Mouse (Mus musculus): ENCODE data around the gene Tnnt3. TPM values are rescaled to one million over a fixed set of nuclear protein-coding genes. Genes with fewer than 3 reads are reported as not detected.

Gene Tnnt3
- total and polyA plus RNA-seq, 2 experiments from 2014 or later, result 1.5 to 3.1 TPM

DNA sequence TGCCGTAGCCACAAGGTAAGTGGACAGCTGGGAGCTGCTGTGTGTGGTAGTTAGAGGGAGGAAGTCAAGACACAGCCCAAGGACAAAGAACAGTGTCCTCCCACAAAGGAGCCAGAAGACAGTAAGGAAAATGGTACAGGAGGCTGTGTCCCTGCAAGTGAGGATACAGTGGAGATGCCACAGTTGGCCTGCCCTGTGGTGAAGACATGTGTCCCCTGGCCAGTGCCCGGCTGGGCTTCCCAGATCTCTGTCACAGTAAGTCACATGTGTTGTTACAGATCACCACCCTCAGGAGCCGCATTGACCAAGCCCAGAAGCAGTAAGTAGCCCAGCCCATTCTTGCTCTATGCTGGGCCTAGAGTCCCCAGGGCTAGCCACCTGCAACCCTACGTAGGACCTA lies 15.4 kb downstream of the Tnnt3 start:
- H3K27me3 ChIP-seq (ENCODE audit: insufficient read depth, low read length), result no peaks in the 10 kb centered on the region
- no peak overlapping the region for H3K4me2 ChIP-seq (ENCODE audit: low read depth, low read length, poor library complexity, severe bottlenecking)
- peaks cover 8% of the 10 kb centered on the region; the same call in 1 of the 2 replicates for H3K4me1 ChIP-seq (ENCODE audit: insufficient read depth, low read length)
- no peak for TF ChIP-seq CTCF (IDR thresholded peaks at IDR 0.05)
- H3K9ac ChIP-seq (replicated peaks; ENCODE audit: low read length, poor library complexity, severe bottlenecking), result no peak overlapping the region
- no peak for DNase-seq (ENCODE audit: low spot score)
- H3K4me3 ChIP-seq (ENCODE audit: low read depth, low read length), result no peak overlapping the region
- no peaks in the 10 kb centered on the region for H3K36me3 ChIP-seq (ENCODE audit: insufficient read depth, low read length)
- H3K27ac ChIP-seq (ENCODE audit: low read depth, low read length), result no peak overlapping the region
- ATAC-seq (ENCODE audit: low FRiP score), result no peak
- 91% methylated on average over 4 of the region's 4 CpGs for whole genome bisulfite sequencing
- no peaks in the 10 kb centered on the region for H3K9me3 ChIP-seq (ENCODE audit: low read length)

- peak; percentile 17 for DNase-seq (ENCODE audit: low spot score)
- no peaks in the 10 kb centered on the region for H3K9me3 ChIP-seq (ENCODE audit: low read length)
- no peak overlapping the region; the same call in 1 of the 2 replicates for H3K4me2 ChIP-seq (ENCODE audit: low read depth, low read length, poor library complexity, severe bottlenecking)
- H3K27ac ChIP-seq (ENCODE audit: low read depth, low read length), result 0 out of 2 replicates have a peak overlapping the region, but pooled peaks have one; percentile 3
- H3K27me3 ChIP-seq (ENCODE audit: insufficient read depth, low read length), result no peaks in the 10 kb centered on the region
- H3K36me3 ChIP-seq (ENCODE audit: insufficient read depth, low read length), result no peaks in the 10 kb centered on the region
- H3K4me1 ChIP-seq (ENCODE audit: insufficient read depth, low read length), result peaks cover 8% of the 10 kb centered on the region; the same call in 1 of the 2 replicates
- no peak for ATAC-seq (ENCODE audit: low FRiP score)
- peak overlapping the region; percentile 33; the same call in 1 of the 2 replicates for H3K9ac ChIP-seq (replicated peaks; ENCODE audit: low read length, poor library complexity, severe bottlenecking)
- WGBS, result 43% methylated on average over 21 of the region's 21 CpGs
- no peak overlapping the region for H3K4me3 ChIP-seq (ENCODE audit: low read depth, low read length)
- no peak for TF ChIP-seq CTCF (IDR thresholded peaks at IDR 0.05)
Observed at GRCm38 (mm10) chr7:142516221-142516978, 17.8 kb downstream of the Tnnt3 start.

GRCm38 (mm10) chr7:142517531-142517930 lies 18.9 kb downstream of the Tnnt3 start:
- Histone ChIP-seq H3K4me1 (ENCODE audit: insufficient read depth, low read length) (peaks cover 8% of the 10 kb centered on the region; the same call in 1 of the 2 replicates), H3K27me3 (ENCODE audit: insufficient read depth, low read length) (no peaks in the 10 kb centered on the region), H3K27ac (ENCODE audit: low read depth, low read length) (no peak overlapping the region), H3K9me3 (ENCODE audit: low read length) (no peaks in the 10 kb centered on the region), H3K9ac (replicated peaks; ENCODE audit: low read length, poor library complexity, severe bottlenecking) (no peak overlapping the region), H3K36me3 (ENCODE audit: insufficient read depth, low read length) (no peaks in the 10 kb centered on the region), H3K4me2 (ENCODE audit: low read depth, low read length, poor library complexity, severe bottlenecking) (no peak overlapping the region), H3K4me3 (ENCODE audit: low read depth, low read length) (no peak overlapping the region)
- no peak for TF ChIP-seq CTCF (IDR thresholded peaks at IDR 0.05)
- DNase-seq (ENCODE audit: low spot score) (no peak), ATAC-seq (ENCODE audit: low FRiP score) (no peak)
- 98% methylated on average over 3 of the region's 3 CpGs for WGBS

DNA sequence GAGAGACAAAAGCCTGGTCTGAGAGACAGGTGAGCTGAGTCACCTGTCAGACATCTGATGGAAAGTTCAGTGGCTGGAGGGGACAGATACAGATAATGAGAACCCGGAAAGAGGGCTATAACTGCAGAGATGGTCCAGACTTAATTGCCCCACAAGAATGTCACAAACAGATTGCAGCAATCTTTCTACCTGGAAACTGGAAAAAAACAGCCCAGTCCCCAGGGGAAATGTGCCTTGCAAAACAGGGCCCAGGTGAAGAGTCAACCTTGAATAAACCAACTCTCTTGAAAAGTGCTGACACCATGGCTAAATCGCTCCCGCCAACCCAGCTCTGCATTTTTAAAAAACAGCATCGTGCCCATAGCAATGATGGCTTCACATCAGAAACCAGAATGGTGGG lies 21.7 kb downstream of the Tnnt3 start:
- Histone ChIP-seq H3K27ac (ENCODE audit: low read depth, low read length) (no peak overlapping the region), H3K36me3 (ENCODE audit: insufficient read depth, low read length) (no peaks in the 10 kb centered on the region), H3K4me2 (ENCODE audit: low read depth, low read length, poor library complexity, severe bottlenecking) (no peak overlapping the region), H3K4me1 (ENCODE audit: insufficient read depth, low read length) (peaks cover 8% of the 10 kb centered on the region; the same call in 1 of the 2 replicates), H3K9ac (replicated peaks; ENCODE audit: low read length, poor library complexity, severe bottlenecking) (no peak overlapping the region), H3K9me3 (ENCODE audit: low read length) (no peaks in the 10 kb centered on the region), H3K27me3 (ENCODE audit: insufficient read depth, low read length) (no peaks in the 10 kb centered on the region), H3K4me3 (ENCODE audit: low read depth, low read length) (no peak overlapping the region)
- WGBS, result 89% methylated on average over 4 of the region's 4 CpGs
- DNase-seq (ENCODE audit: low spot score) (no peak), ATAC-seq (ENCODE audit: low FRiP score) (no peak)
- no peak for TF ChIP-seq CTCF (IDR thresholded peaks at IDR 0.05)

GRCm38 (mm10) chr7:142522352-142522751 lies 23.7 kb downstream of the Tnnt3 start:
- ATAC-seq (ENCODE audit: low FRiP score) (no peak), DNase-seq (ENCODE audit: low spot score) (no peak)
- Histone ChIP-seq H3K9ac (replicated peaks; ENCODE audit: low read length, poor library complexity, severe bottlenecking) (no peak overlapping the region), H3K4me2 (ENCODE audit: low read depth, low read length, poor library complexity, severe bottlenecking) (no peak overlapping the region), H3K4me3 (ENCODE audit: low read depth, low read length) (no peak overlapping the region), H3K27ac (ENCODE audit: low read depth, low read length) (no peak overlapping the region), H3K4me1 (ENCODE audit: insufficient read depth, low read length) (no peaks in the 10 kb centered on the region), H3K36me3 (ENCODE audit: insufficient read depth, low read length) (no peaks in the 10 kb centered on the region), H3K9me3 (ENCODE audit: low read length) (no peaks in the 10 kb centered on the region), H3K27me3 (ENCODE audit: insufficient read depth, low read length) (no peaks in the 10 kb centered on the region)
- 35% methylated on average over 4 of the region's 4 CpGs for WGBS
- TF ChIP-seq CTCF (IDR thresholded peaks at IDR 0.05), result peak; percentile 47

DNA sequence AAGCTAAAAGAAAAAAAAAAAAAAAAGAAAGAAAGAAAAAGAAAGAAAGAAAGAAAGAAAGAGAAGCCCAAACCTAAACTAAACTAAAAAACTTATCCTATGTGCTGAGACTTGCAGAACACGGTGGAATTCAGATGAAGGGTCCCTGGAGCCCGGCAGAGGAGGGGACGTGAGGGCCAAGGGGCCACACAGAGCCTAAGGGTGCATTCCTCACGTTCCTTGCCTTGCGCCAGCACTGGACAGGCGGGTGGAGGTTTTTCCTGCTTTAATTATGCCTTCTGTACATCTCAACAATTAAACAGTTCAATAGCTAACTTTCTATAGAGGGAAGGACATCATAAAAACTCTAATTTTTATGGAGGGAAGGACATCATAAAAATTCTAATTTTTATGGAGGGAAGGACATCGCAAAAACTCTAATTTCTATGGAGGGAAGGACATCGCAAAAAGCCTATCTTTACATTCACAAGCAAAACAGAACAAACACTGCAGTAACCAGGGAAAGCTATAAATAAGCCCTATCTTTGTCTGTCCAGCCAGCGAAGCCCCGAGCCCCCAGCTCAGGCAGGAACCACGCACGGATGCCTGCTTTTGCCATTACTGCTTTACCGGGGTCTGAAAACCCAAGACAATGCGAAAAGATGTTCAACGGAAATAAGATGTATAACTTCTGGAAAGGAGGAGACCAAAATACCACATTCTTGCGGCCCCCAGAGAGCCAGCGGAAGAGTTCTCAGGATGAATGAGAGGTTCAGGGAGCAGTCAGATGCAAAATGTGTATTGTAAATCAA lies 24.8 kb downstream of the Tnnt3 start:
- WGBS, result 61% methylated on average over 17 of the region's 17 CpGs
- no peak for TF ChIP-seq CTCF (IDR thresholded peaks at IDR 0.05)

More for the DNA sequence above, 24.8 kb downstream of the Tnnt3 start:
- Histone ChIP-seq H3K4me2 (ENCODE audit: low read depth, low read length, poor library complexity, severe bottlenecking) (no peak overlapping the region), H3K9me3 (ENCODE audit: low read length) (no peaks in the 10 kb centered on the region), H3K27me3 (ENCODE audit: insufficient read depth, low read length) (no peaks in the 10 kb centered on the region), H3K36me3 (ENCODE audit: insufficient read depth, low read length) (no peaks in the 10 kb centered on the region), H3K9ac (replicated peaks; ENCODE audit: low read length, poor library complexity, severe bottlenecking) (no peak overlapping the region), H3K4me3 (ENCODE audit: low read depth, low read length) (no peak overlapping the region), H3K27ac (ENCODE audit: low read depth, low read length) (no peak overlapping the region), H3K4me1 (ENCODE audit: insufficient read depth, low read length) (no peaks in the 10 kb centered on the region)
- DNase-seq (ENCODE audit: low spot score) (no peak), ATAC-seq (ENCODE audit: low FRiP score) (no peak)

All from midbrain, postnatal 0 days (tissue).